Mouse (Mus musculus) cerebellum, postnatal 36 days (tissue): ENCODE measurements at regions not wholly inside any gene's neighbourhood (a gene's known extent, or its start where the extent isn't known, plus 50 kb on each side); places are given as distances from the start of the nearest gene placed in this dataset.
"Not testable (repeated sequence)": the region's sequence is repeated elsewhere in the genome, so short reads cannot be mapped to it uniquely, and the experiment has no call there.

ENCODE experiments used
- DNase-seq, 2 experiments: peaks; one replicate each; pipeline ENCODE4 v3.0.0; 2021 to 2022; ENCODE audit warnings: mixed read lengths in 2 of 2

- no peak for DNase-seq
Measured at GRCm38 (mm10) chr8:42442786-42443185, 698.5 kb downstream of the Triml1 start.

GRCm38 (mm10) chr8:42402632-42403031 lies 738.7 kb downstream of the Triml1 start:
- no peak for DNase-seq

GRCm38 (mm10) chr8:42396886-42397285 lies 744.4 kb downstream of the Triml1 start:
- DNase-seq = no peak

- DNase-seq = no peak
Measured at GRCm38 (mm10) chr8:42388816-42389215, 752.5 kb downstream of the Triml1 start.

GRCm38 (mm10) chr8:42348073-42348603 lies 793.1 kb downstream of the Triml1 start:
- no peak for DNase-seq

GRCm38 (mm10) chr8:42334708-42335107 lies 806.6 kb downstream of the Triml1 start:
- DNase-seq = no peak

- DNase-seq = no peak
Measured at GRCm38 (mm10) chr8:42324663-42325062, 816.6 kb downstream of the Triml1 start.

- DNase-seq = no peak
Measured at GRCm38 (mm10) chr8:42322862-42323261, 818.4 kb downstream of the Triml1 start.

GRCm38 (mm10) chr8:42311060-42311459 lies 830.2 kb downstream of the Triml1 start:
- DNase-seq = no peak

- DNase-seq = no peak
Measured at GRCm38 (mm10) chr8:42291392-42291791, 849.9 kb downstream of the Triml1 start.

- no peak for DNase-seq
Measured at GRCm38 (mm10) chr8:42282011-42282410, 859.3 kb downstream of the Triml1 start.

- no peak for DNase-seq
Measured at GRCm38 (mm10) chr8:42253358-42253757, 836.5 kb upstream of the Frg1 start.

- not testable (repeated sequence) for DNase-seq
Measured at GRCm38 (mm10) chr8:42242321-42242720, 825.4 kb upstream of the Frg1 start.

GRCm38 (mm10) chr8:42219857-42220600 lies 803.2 kb upstream of the Frg1 start:
- DNase-seq = no peak

- no peak for DNase-seq
Measured at GRCm38 (mm10) chr8:42210943-42211342, 794.1 kb upstream of the Frg1 start.

GRCm38 (mm10) chr8:42209989-42210388 lies 793.1 kb upstream of the Frg1 start:
- no peak for DNase-seq

GRCm38 (mm10) chr8:42197257-42197656 lies 780.4 kb upstream of the Frg1 start:
- DNase-seq = no peak

GRCm38 (mm10) chr8:42193902-42194550 lies 777.2 kb upstream of the Frg1 start:
- DNase-seq = no peak

GRCm38 (mm10) chr8:42187083-42187482 lies 770.2 kb upstream of the Frg1 start:
- no peak for DNase-seq

GRCm38 (mm10) chr8:42183288-42183878 lies 766.5 kb upstream of the Frg1 start:
- DNase-seq = no peak

- DNase-seq = no peak
Measured at GRCm38 (mm10) chr8:42162441-42162840, 745.6 kb upstream of the Frg1 start.

GRCm38 (mm10) chr8:42157006-42157405 lies 740.1 kb upstream of the Frg1 start:
- DNase-seq = no peak

GRCm38 (mm10) chr8:42156588-42156987 lies 739.7 kb upstream of the Frg1 start:
- no peak for DNase-seq

GRCm38 (mm10) chr8:42144685-42145084 lies 727.8 kb upstream of the Frg1 start:
- DNase-seq = no peak
